ENCODE assay signal across 8 mouse cellular contexts in the genomic region with DNA sequence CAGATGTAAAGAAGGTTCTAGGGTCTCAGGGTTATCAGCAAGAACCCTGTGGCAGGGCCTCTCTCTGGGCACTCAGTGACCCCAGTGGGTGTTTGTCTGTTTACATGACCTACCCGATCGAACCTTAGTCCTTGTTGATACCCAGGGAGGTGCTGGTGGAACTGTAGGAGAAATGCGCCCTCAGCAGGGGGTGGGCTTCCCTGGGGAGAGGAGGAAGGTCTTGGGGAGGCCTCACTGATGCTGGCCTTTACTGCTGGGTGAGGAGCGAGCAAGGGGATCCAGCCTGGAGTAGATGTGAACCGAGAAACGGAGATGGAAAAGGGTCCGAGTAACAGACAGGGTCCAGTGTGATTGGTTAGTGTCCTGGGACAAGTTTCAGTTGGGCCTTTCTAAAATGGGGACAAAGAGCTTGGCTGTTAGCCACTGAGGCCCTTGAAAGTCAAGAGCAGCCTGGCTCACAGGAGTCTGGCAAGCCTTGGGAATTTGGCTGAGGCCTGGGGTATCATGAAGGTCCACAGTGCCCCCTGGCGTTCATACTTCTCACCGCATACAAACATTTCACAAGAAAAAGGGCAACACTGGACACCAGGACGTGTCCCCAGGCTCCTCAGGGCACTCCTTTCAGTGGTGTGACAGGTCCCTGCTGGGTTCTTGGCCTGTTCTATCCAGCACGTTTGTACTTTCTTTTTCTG. TPM values are rescaled to one million over a fixed set of nuclear protein-coding genes. Genes with fewer than 3 reads are reported as not detected.
DNase-seq lines count a peak whose midpoint lies in the region; ATAC-seq and TF ChIP-seq lines count a peak whose summit lies in the region.

No protein-coding gene starts in this region.

- no peak overlapping the region for H3K4me2 ChIP-seq in forebrain, embryonic 16.5 days (ENCODE audit: low read length)
- no peak overlapping the region for H3K4me2 ChIP-seq in neural tube, embryonic 15.5 days

- TF ChIP-seq CTCF in ES-Bruce4 (IDR thresholded peaks at IDR 0.05; ENCODE audit: low read depth, low read length), result peak; percentile 86

- H3K36me3 ChIP-seq in ES-Bruce4 (ENCODE audit: control insufficient read depth, insufficient read depth, low read length, poor library complexity, severe bottlenecking), result no peaks in the 10 kb centered on the region; the same call in 1 of the 2 replicates
- H3K36me3 ChIP-seq in forebrain, embryonic 16.5 days (ENCODE audit: control insufficient read depth, insufficient read depth), result no peaks in the 10 kb centered on the region
- peaks cover 18% of the 10 kb centered on the region for H3K36me3 ChIP-seq in neural tube, embryonic 15.5 days

- peak; percentile 67 for ATAC-seq in forebrain, embryonic 16.5 days
- peak; percentile 68; the same call in 1 of the 2 replicates for ATAC-seq in neural tube, embryonic 15.5 days (ENCODE audit: low FRiP score)

- DNase-seq in cerebellum, adult 11 months, result peak; percentile 86
- DNase-seq in heart, postnatal 36 days, result peak; percentile 86 to 87
- peak; percentile 73 to 93 for DNase-seq in layer of hippocampus, adult 18-20 months (ENCODE audit: low spot score in 2 of 2)
- DNase-seq in lung, adult 18-20 months, result peak; percentile 88 to 92
- DNase-seq in testis, postnatal 14 days (ENCODE audit: low spot score), result peak; percentile 70

- no peaks in the 10 kb centered on the region for H3K9me3 ChIP-seq in ES-Bruce4 (replicated peaks; ENCODE audit: control insufficient read depth, insufficient read depth, low read length, poor library complexity, severe bottlenecking)
- H3K9me3 ChIP-seq in forebrain, embryonic 16.5 days (ENCODE audit: control insufficient read depth, low read length), result no peaks in the 10 kb centered on the region
- H3K9me3 ChIP-seq in neural tube, embryonic 15.5 days (replicated peaks), result no peaks in the 10 kb centered on the region

- no peak for TF ChIP-seq EP300 in ES-Bruce4 (IDR thresholded peaks at IDR 0.05; ENCODE audit: insufficient read depth, low read depth, low read length)

- no peak overlapping the region for H3K9ac ChIP-seq in ES-Bruce4 (ENCODE audit: low read depth, poor library complexity, severe bottlenecking)
- H3K9ac ChIP-seq in forebrain, embryonic 16.5 days (replicated peaks; ENCODE audit: low read depth, low read length), result no peak overlapping the region
- H3K9ac ChIP-seq in neural tube, embryonic 15.5 days (replicated peaks), result no peak overlapping the region

- TF ChIP-seq POLR2A in ES-Bruce4 (IDR thresholded peaks at IDR 0.05; ENCODE audit: insufficient read depth, low read length), result no peak

- no peak overlapping the region for H3K27ac ChIP-seq in ES-Bruce4 (ENCODE audit: insufficient read depth, low read length)
- H3K27ac ChIP-seq in forebrain, embryonic 16.5 days (ENCODE audit: low read length), result peak overlapping the region; percentile 19; the same call in 1 of the 2 replicates
- 0 out of 2 replicates have a peak overlapping the region, but pooled peaks have one; percentile 41 for H3K27ac ChIP-seq in neural tube, embryonic 15.5 days (replicated peaks)

- H3K4me3 ChIP-seq in ES-Bruce4 (ENCODE audit: low read depth, low read length), result no peak overlapping the region
- no peak overlapping the region for H3K4me3 ChIP-seq in forebrain, embryonic 16.5 days (replicated peaks; ENCODE audit: low read length)
- no peak overlapping the region for H3K4me3 ChIP-seq in neural tube, embryonic 15.5 days (replicated peaks)

- WGBS in forebrain, embryonic 16.5 days, result 32% methylated on average over 11 of the region's 11 CpGs
- WGBS in neural tube, embryonic 15.5 days, result 46% methylated on average over 11 of the region's 11 CpGs

- peaks cover 3% of the 10 kb centered on the region for H3K4me1 ChIP-seq in ES-Bruce4 (ENCODE audit: control insufficient read depth, insufficient read depth, low read length)
- peaks cover 6% of the 10 kb centered on the region; the same call in 1 of the 2 replicates for H3K4me1 ChIP-seq in forebrain, embryonic 16.5 days (replicated peaks; ENCODE audit: control insufficient read depth, insufficient read depth, low read length)
- no peaks in the 10 kb centered on the region; the same call in 1 of the 2 replicates for H3K4me1 ChIP-seq in neural tube, embryonic 15.5 days

- H3K27me3 ChIP-seq in ES-Bruce4 (ENCODE audit: control insufficient read depth, insufficient read depth, low read length, poor library complexity, severe bottlenecking), result no peaks in the 10 kb centered on the region
- no peaks in the 10 kb centered on the region for H3K27me3 ChIP-seq in forebrain, embryonic 16.5 days (replicated peaks; ENCODE audit: control insufficient read depth, insufficient read depth, low read length)
- H3K27me3 ChIP-seq in neural tube, embryonic 15.5 days (replicated peaks), result no peaks in the 10 kb centered on the region

- intact Hi-C loops in heart, postnatal 36 days (cut with DNase I), result loop anchor here (1.0 kb wide), 3 partner anchors 29 to 160 kb away; partner anchors contain the start of gene Pmm1

RNA-seq across cellular contexts. Expression of gene Xrcc6, which starts 1.9 kb away (rescaled TPM):
- 98.6 and 131 TPM in 2 replicates for polyA plus RNA-seq in ES-Bruce4 (2011; ENCODE audit: insufficient read depth, insufficient read length, low read depth, missing spikeins)
- polyA plus RNA-seq in forebrain, embryonic 16.5 days (2015; fragmentation: Nextera tagmentation; extraction: Ambion mirVana), result 63.0 and 63.1 TPM in 2 replicates
- total RNA-seq in heart, postnatal 36 days (2021), result 10 to 100 TPM; 25.0 to 26.5 TPM
- total RNA-seq in layer of hippocampus, adult 18-20 months (2021), result 10 to 100 TPM; 26.3 to 27.1 TPM
- polyA plus RNA-seq in neural tube, embryonic 15.5 days (2015; fragmentation: Nextera tagmentation; extraction: Ambion mirVana), result 41.6 and 74.7 TPM in 2 replicates

RNA-seq across cellular contexts. Expression of gene 1700029P11Rik, which starts 9.2 kb away (rescaled TPM):
- 3.5 and 4.8 TPM in 2 replicates for polyA plus RNA-seq in ES-Bruce4 (2011; ENCODE audit: insufficient read depth, insufficient read length, low read depth, missing spikeins)
- not detected in 2 replicates for polyA plus RNA-seq in forebrain, embryonic 16.5 days (2015; fragmentation: Nextera tagmentation; extraction: Ambion mirVana)
- total RNA-seq in heart, postnatal 36 days (2021), result not detected
- not detected for total RNA-seq in layer of hippocampus, adult 18-20 months (2021)
- not detected in 2 replicates for polyA plus RNA-seq in neural tube, embryonic 15.5 days (2015; fragmentation: Nextera tagmentation; extraction: Ambion mirVana)

RNA-seq across cellular contexts. Expression of gene Pmm1, which starts 28.8 kb away (rescaled TPM):
- polyA plus RNA-seq in ES-Bruce4 (2011; ENCODE audit: insufficient read depth, insufficient read length, low read depth, missing spikeins), result 338 and 387 TPM in 2 replicates
- 89.9 and 100 TPM in 2 replicates for polyA plus RNA-seq in forebrain, embryonic 16.5 days (2015; fragmentation: Nextera tagmentation; extraction: Ambion mirVana)
- 10 to 100 TPM; 24.8 to 26.0 TPM for total RNA-seq in heart, postnatal 36 days (2021)
- 100 to 1,000 TPM; 216 to 221 TPM for total RNA-seq in layer of hippocampus, adult 18-20 months (2021)
- polyA plus RNA-seq in neural tube, embryonic 15.5 days (2015; fragmentation: Nextera tagmentation; extraction: Ambion mirVana), result 99.8 and 111 TPM in 2 replicates

RNA-seq across cellular contexts. Expression of gene Desi1, which starts 44.1 kb away (rescaled TPM):
- polyA plus RNA-seq in ES-Bruce4 (2011; ENCODE audit: insufficient read depth, insufficient read length, low read depth, missing spikeins), result 45.4 and 45.9 TPM in 2 replicates
- polyA plus RNA-seq in forebrain, embryonic 16.5 days (2015; fragmentation: Nextera tagmentation; extraction: Ambion mirVana), result 45.4 and 47.4 TPM in 2 replicates
- 10 to 100 TPM; 26.9 to 30.9 TPM for total RNA-seq in heart, postnatal 36 days (2021)
- total RNA-seq in layer of hippocampus, adult 18-20 months (2021), result 100 to 1,000 TPM in 1 of 2 experiments, 10 to 100 TPM in 1; 96.5 to 108 TPM
- 54.1 and 64.0 TPM in 2 replicates for polyA plus RNA-seq in neural tube, embryonic 15.5 days (2015; fragmentation: Nextera tagmentation; extraction: Ambion mirVana)

RNA-seq across cellular contexts. Expression of gene Csdc2, which starts 53.0 kb away (rescaled TPM):
- 4.0 and 4.9 TPM in 2 replicates for polyA plus RNA-seq in ES-Bruce4 (2011; ENCODE audit: insufficient read depth, insufficient read length, low read depth, missing spikeins)
- polyA plus RNA-seq in forebrain, embryonic 16.5 days (2015; fragmentation: Nextera tagmentation; extraction: Ambion mirVana), result 133 and 182 TPM in 2 replicates
- 10 to 100 TPM; 72.5 to 86.4 TPM for total RNA-seq in heart, postnatal 36 days (2021)
- 10 to 100 TPM; 71.1 to 72.6 TPM for total RNA-seq in layer of hippocampus, adult 18-20 months (2021)
- 194 and 220 TPM in 2 replicates for polyA plus RNA-seq in neural tube, embryonic 15.5 days (2015; fragmentation: Nextera tagmentation; extraction: Ambion mirVana)
